In genomic region chr12:108997249-108997648, GRCm38 (mm10) we compare ENCODE assay signal across 24 mouse cellular contexts.
DNase-seq lines count a peak whose midpoint lies in the region; ATAC-seq and TF ChIP-seq lines count a peak whose summit lies in the region.
"Had no signal": no experiment of that assay in that cellular context is flagged by ENCODE, and none has a peak within 500 bp of the region (broad histone marks: within the 10 kb centered on the region; RNA-seq: fewer than 3 reads in every experiment).

No protein-coding gene starts in this region.

- H3K9ac ChIP-seq in midbrain, embryonic 14.5 days (replicated peaks; ENCODE audit: low read length) = no peak overlapping the region
- no peak overlapping the region for H3K9ac ChIP-seq in midbrain, postnatal 0 days (replicated peaks; ENCODE audit: low read length, poor library complexity, severe bottlenecking)
- H3K9ac ChIP-seq: embryonic facial prominence, embryonic 12.5 days; forebrain, embryonic 13.5 days; forebrain, embryonic 15.5 days; forebrain, postnatal 0 days had no signal

- TF ChIP-seq CTCF in midbrain, postnatal 0 days (IDR thresholded peaks at IDR 0.05) = no peak

- H3K4me2 ChIP-seq in midbrain, embryonic 14.5 days (ENCODE audit: low read length) = no peak overlapping the region
- no peak overlapping the region for H3K4me2 ChIP-seq in midbrain, postnatal 0 days (ENCODE audit: low read depth, low read length, poor library complexity, severe bottlenecking)
- H3K4me2 ChIP-seq: embryonic facial prominence, embryonic 12.5 days; forebrain, embryonic 13.5 days; forebrain, embryonic 15.5 days had no signal

- WGBS in midbrain, embryonic 14.5 days = 70% methylated on average over 8 of the region's 8 CpGs
- 62% methylated on average over 8 of the region's 8 CpGs for WGBS in midbrain, postnatal 0 days

- DNase-seq in frontal cortex, postnatal 14 days (ENCODE audit: low spot score in 2 of 2) = no peak
- DNase-seq in midbrain, embryonic 14.5 days = peak; percentile 26
- no peak for DNase-seq in midbrain, postnatal 0 days (ENCODE audit: low spot score)
- peak; percentile 52 for DNase-seq in brain, adult 2 months (ENCODE audit: low read depth, low spot score)
- DNase-seq: adrenal gland, adult 8-10 months; adrenal gland, postnatal 14 days; adrenal gland, postnatal 36 days; B cell, adult 2 months; cerebellum, adult 11 months; cerebellum, adult 18-20 months; cerebellum, adult 8-10 months; cerebellum, adult 9-11 months; cerebellum, postnatal 14 days; forebrain, postnatal 0 days had no signal

- H3K4me1 ChIP-seq in midbrain, embryonic 14.5 days (ENCODE audit: control insufficient read depth, insufficient read depth, low read length) = peaks cover 7% of the 10 kb centered on the region
- H3K4me1 ChIP-seq in midbrain, postnatal 0 days (ENCODE audit: insufficient read depth, low read length) = peaks cover 7% of the 10 kb centered on the region

- no peaks in the 10 kb centered on the region for H3K27me3 ChIP-seq in midbrain, embryonic 14.5 days (ENCODE audit: control insufficient read depth, insufficient read depth, low read length)
- H3K27me3 ChIP-seq in midbrain, postnatal 0 days (ENCODE audit: insufficient read depth, low read length) = no peaks in the 10 kb centered on the region
- H3K27me3 ChIP-seq: CH12.LX; embryonic facial prominence, embryonic 12.5 days; forebrain, embryonic 13.5 days; Patski had no signal

- no peaks in the 10 kb centered on the region for H3K9me3 ChIP-seq in midbrain, embryonic 14.5 days (ENCODE audit: control insufficient read depth, low read length)
- H3K9me3 ChIP-seq in midbrain, postnatal 0 days (ENCODE audit: low read length) = no peaks in the 10 kb centered on the region
- H3K9me3 ChIP-seq: embryonic facial prominence, embryonic 10.5 days; embryonic facial prominence, embryonic 12.5 days; forebrain, embryonic 13.5 days; forebrain, embryonic 15.5 days had no signal

- H3K27ac ChIP-seq in midbrain, embryonic 14.5 days (replicated peaks; ENCODE audit: low read depth, low read length) = no peak overlapping the region
- H3K27ac ChIP-seq in midbrain, postnatal 0 days (ENCODE audit: low read depth, low read length) = no peak overlapping the region
- H3K27ac ChIP-seq: embryonic facial prominence, embryonic 10.5 days; embryonic facial prominence, embryonic 12.5 days; forebrain, embryonic 13.5 days; forebrain, embryonic 15.5 days had no signal

- no peaks in the 10 kb centered on the region for H3K36me3 ChIP-seq in midbrain, embryonic 14.5 days (ENCODE audit: control insufficient read depth, insufficient read depth, low read length)
- H3K36me3 ChIP-seq in midbrain, postnatal 0 days (ENCODE audit: insufficient read depth, low read length) = no peaks in the 10 kb centered on the region
- H3K36me3 ChIP-seq: embryonic facial prominence, embryonic 10.5 days; embryonic facial prominence, embryonic 12.5 days; forebrain, embryonic 15.5 days; G1E had no signal

- no peak overlapping the region for H3K4me3 ChIP-seq in midbrain, embryonic 14.5 days (replicated peaks; ENCODE audit: low read depth, low read length)
- no peak overlapping the region for H3K4me3 ChIP-seq in midbrain, postnatal 0 days (ENCODE audit: low read depth, low read length)
- H3K4me3 ChIP-seq: embryonic facial prominence, embryonic 10.5 days; embryonic facial prominence, embryonic 12.5 days; forebrain, embryonic 13.5 days; forebrain, embryonic 15.5 days had no signal

- peak; percentile 73; the same call in 1 of the 2 replicates for ATAC-seq in frontal cortex, adult (ENCODE audit: low TSS enrichment)
- no peak for ATAC-seq in midbrain, embryonic 14.5 days (ENCODE audit: low FRiP score, low TSS enrichment)
- ATAC-seq in midbrain, postnatal 0 days (ENCODE audit: low FRiP score) = no peak
- ATAC-seq: activated CD4-positive, CD25-positive, alpha-beta regulatory T cell, adult 4 months; CD4-positive, CD25-positive, alpha-beta regulatory T cell, adult 4 months; forebrain, embryonic 13.5 days; forebrain, embryonic 15.5 days; forebrain, postnatal 0 days; Patski had no signal

Comparison
In these comparisons a context has a peak if more than half of its experiments do, and no peak if none do; other contexts are left out.
1. DNase-seq: peak in midbrain, embryonic 14.5 days (single experiment) and brain, adult 2 months (single experiment); none in frontal cortex, postnatal 14 days (0 of 2) and midbrain, postnatal 0 days (single experiment).